Mouse (Mus musculus): ENCODE data around the gene Lat2.
"Not testable (repeated sequence)": the region's sequence is repeated elsewhere in the genome, so short reads cannot be mapped to it uniquely, and the experiment has no call there.

The Lat2 gene

GRCm38 (mm10) chr5:134614802-134615201, at the start of gene Lat2:
Lat2 (minus strand) TSS chr5:134615025.
- no peak for DNase-seq (ENCODE audit: low spot score)

- no peak for DNase-seq (ENCODE audit: low spot score)
Observed at GRCm38 (mm10) chr5:134656708-134657107, 41.9 kb upstream of the Lat2 start.

GRCm38 (mm10) chr5:134652015-134652414, 37.2 kb upstream of the Lat2 start:
- peak; percentile 23 for DNase-seq (ENCODE audit: low spot score)

- peak; percentile 23 for DNase-seq (ENCODE audit: low spot score)
Observed at GRCm38 (mm10) chr5:134650926-134651325, 36.1 kb upstream of the Lat2 start.

GRCm38 (mm10) chr5:134648976-134649375, 34.2 kb upstream of the Lat2 start:
- DNase-seq (ENCODE audit: low spot score), result not testable (repeated sequence)

GRCm38 (mm10) chr5:134647394-134647793, 32.6 kb upstream of the Lat2 start:
- DNase-seq (ENCODE audit: low spot score), result no peak

- DNase-seq (ENCODE audit: low spot score), result no peak
Observed at GRCm38 (mm10) chr5:134646461-134646860, 31.6 kb upstream of the Lat2 start.

GRCm38 (mm10) chr5:134644643-134645118, 29.9 kb upstream of the Lat2 start:
- no peak for DNase-seq (ENCODE audit: low spot score)

GRCm38 (mm10) chr5:134644121-134644520, 29.3 kb upstream of the Lat2 start:
- DNase-seq (ENCODE audit: low spot score), result no peak

- no peak for DNase-seq (ENCODE audit: low spot score)
Observed at GRCm38 (mm10) chr5:134640371-134640770, 25.5 kb upstream of the Lat2 start.

- DNase-seq (ENCODE audit: low spot score), result peak; percentile 98
Observed at GRCm38 (mm10) chr5:134639269-134639682, 24.5 kb upstream of the Lat2 start, which contains the start of gene Eif4h. Eif4h (minus strand) TSS chr5:134639490.

- DNase-seq (ENCODE audit: low spot score), result no peak
Observed at GRCm38 (mm10) chr5:134638461-134639268, 23.8 kb upstream of the Lat2 start.

- DNase-seq (ENCODE audit: low spot score), result no peak
Observed at GRCm38 (mm10) chr5:134637820-134638367, 23.1 kb upstream of the Lat2 start.

- no peak for DNase-seq (ENCODE audit: low spot score)
Observed at GRCm38 (mm10) chr5:134632841-134633240, 18.0 kb upstream of the Lat2 start.

GRCm38 (mm10) chr5:134630835-134631234, 16.0 kb upstream of the Lat2 start:
- DNase-seq (ENCODE audit: low spot score), result no peak

GRCm38 (mm10) chr5:134629508-134629907, 14.7 kb upstream of the Lat2 start:
- no peak for DNase-seq (ENCODE audit: low spot score)

- DNase-seq (ENCODE audit: low spot score), result no peak
Observed at GRCm38 (mm10) chr5:134622069-134622468, 7.2 kb upstream of the Lat2 start.

GRCm38 (mm10) chr5:134621099-134621640, 6.3 kb upstream of the Lat2 start:
- DNase-seq (ENCODE audit: low spot score), result no peak

- no peak for DNase-seq (ENCODE audit: low spot score)
Observed at GRCm38 (mm10) chr5:134620457-134620856, 5.6 kb upstream of the Lat2 start.

- DNase-seq (ENCODE audit: low spot score), result peak; percentile 55
Observed at GRCm38 (mm10) chr5:134617071-134617470, 2.2 kb upstream of the Lat2 start.

GRCm38 (mm10) chr5:134615780-134616179, 955 bp upstream of the Lat2 start:
- no peak for DNase-seq (ENCODE audit: low spot score)

- DNase-seq (ENCODE audit: low spot score), result no peak
Observed at GRCm38 (mm10) chr5:134615380-134615779, 555 bp upstream of the Lat2 start.

- no peak for DNase-seq (ENCODE audit: low spot score)
Observed at GRCm38 (mm10) chr5:134614296-134614695, 529 bp downstream of the Lat2 start.

Measured in ovary, postnatal 14 days (tissue).